11 mouse cellular contexts compared by ENCODE assay signal in genomic region chr15:97342945-97343344, GRCm38 (mm10).
DNase-seq lines count a peak whose midpoint lies in the region; ATAC-seq and TF ChIP-seq lines count a peak whose summit lies in the region.
"Had no signal": no experiment of that assay in that cellular context is flagged by ENCODE, and none has a peak within 500 bp of the region (broad histone marks: within the 10 kb centered on the region; RNA-seq: fewer than 3 reads in every experiment).

No protein-coding gene starts in this region.

- no peaks in the 10 kb centered on the region for H3K36me3 ChIP-seq in heart, embryonic 12.5 days
- no peaks in the 10 kb centered on the region for H3K36me3 ChIP-seq in liver, postnatal 0 days (replicated peaks; ENCODE audit: insufficient read depth, low read length)
- no peaks in the 10 kb centered on the region for H3K36me3 ChIP-seq in splenic B cell, adult 2 months (ENCODE audit: control insufficient read depth, insufficient read depth, low read length, poor library complexity, severe bottlenecking)
- H3K36me3 ChIP-seq: heart, embryonic 13.5 days had no signal

- no peaks in the 10 kb centered on the region; the same call in 1 of the 2 replicates for H3K27me3 ChIP-seq in heart, embryonic 12.5 days (replicated peaks)
- H3K27me3 ChIP-seq in liver, postnatal 0 days (ENCODE audit: insufficient read depth, low read length): no peaks in the 10 kb centered on the region
- H3K27me3 ChIP-seq in splenic B cell, adult 2 months (ENCODE audit: control insufficient read depth, insufficient read depth, low read length, poor library complexity, severe bottlenecking): no peaks in the 10 kb centered on the region

- ATAC-seq in heart, embryonic 12.5 days (ENCODE audit: insufficient number of reproducible peaks, low FRiP score): peak; percentile 67; the same call in 1 of the 2 replicates
- peak; percentile 96 for ATAC-seq in common myeloid progenitor, adult 5-6 weeks (replicated peaks; ENCODE audit: low read depth, poor library complexity, severe bottlenecking)
- peak; percentile 88 for ATAC-seq in liver, postnatal 0 days

- TF ChIP-seq EP300 in liver, postnatal 0 days (IDR thresholded peaks at IDR 0.05; ENCODE audit: low read depth): no peak

- H3K4me2 ChIP-seq in heart, embryonic 12.5 days: no peak overlapping the region
- H3K4me2 ChIP-seq in liver, postnatal 0 days (ENCODE audit: low read depth, low read length): peak overlapping the region; percentile 47
- H3K4me2 ChIP-seq: heart, embryonic 13.5 days had no signal

- intact Hi-C loops in heart, postnatal 25 days (cut with DNase I): no loop called here
- intact Hi-C loops in left cerebral cortex, postnatal 4 days (cut with DNase I): no loop called here
- intact Hi-C loops in gastrocnemius, postnatal 14 days (cut with DNase I; ENCODE audit: low total_unique reads): no loop called here

- H3K4me1 ChIP-seq in heart, embryonic 12.5 days (replicated peaks): peaks cover 9% of the 10 kb centered on the region
- peaks cover 21% of the 10 kb centered on the region for H3K4me1 ChIP-seq in liver, postnatal 0 days (ENCODE audit: insufficient read depth)

- 80% methylated on average over 8 of the region's 8 CpGs for WGBS in heart, embryonic 12.5 days
- 17% methylated on average over 8 of the region's 8 CpGs for WGBS in liver, postnatal 0 days (ENCODE audit: insufficient replicate concordance)

- H3K4me3 ChIP-seq in heart, embryonic 12.5 days: no peak overlapping the region
- peak overlapping the region; percentile 8; the same call in 1 of the 2 replicates for H3K4me3 ChIP-seq in liver, postnatal 0 days (ENCODE audit: low read depth, low read length)
- H3K4me3 ChIP-seq: heart, embryonic 13.5 days had no signal

- DNase-seq in heart, postnatal 25 days (ENCODE audit: low spot score): no peak
- peak; percentile 58 for DNase-seq in liver, postnatal 0 days
- peak; percentile 23 for DNase-seq in splenic B cell, adult 2 months (ENCODE audit: low read depth, low spot score)
- DNase-seq in left cerebral cortex, postnatal 4 days: no peak
- no peak for DNase-seq in MN1 (ENCODE audit: low spot score)
- DNase-seq in gastrocnemius, postnatal 14 days: no peak
- DNase-seq: kidney, postnatal 25 days had no signal

- H3K9me3 ChIP-seq in heart, embryonic 12.5 days (replicated peaks): no peaks in the 10 kb centered on the region; the same call in 1 of the 2 replicates
- 0 out of 2 replicates have a peak, but pooled peaks cover 2% of the 10 kb centered on the region for H3K9me3 ChIP-seq in liver, postnatal 0 days (ENCODE audit: low read length)

- H3K9ac ChIP-seq in heart, embryonic 12.5 days: no peak overlapping the region
- H3K9ac ChIP-seq in liver, postnatal 0 days (replicated peaks): 0 out of 2 replicates have a peak overlapping the region, but pooled peaks have one; percentile 34
- H3K9ac ChIP-seq: heart, embryonic 13.5 days had no signal

- TF ChIP-seq CTCF in liver, postnatal 0 days (IDR thresholded peaks at IDR 0.05; ENCODE audit: low read depth): no peak

- no peak overlapping the region for H3K27ac ChIP-seq in heart, embryonic 12.5 days (ENCODE audit: poor library complexity, severe bottlenecking)
- H3K27ac ChIP-seq in liver, postnatal 0 days (ENCODE audit: low read depth): peak overlapping the region; percentile 76
- H3K27ac ChIP-seq: heart, embryonic 13.5 days; macrophage had no signal

Comparison
In these comparisons a context has a peak if more than half of its experiments do, and no peak if none do; other contexts are left out.
1. DNase-seq: peak in liver, postnatal 0 days (single experiment) and splenic B cell, adult 2 months (single experiment); none in heart, postnatal 25 days (single experiment), left cerebral cortex, postnatal 4 days (single experiment), MN1 (single experiment) and gastrocnemius, postnatal 14 days (single experiment).
2. Peak in every context shown above with its lines, with median percentiles within 50 percentile points of each other: ATAC-seq.